Mouse (Mus musculus): ENCODE data around the gene Ccdc190. TPM values are rescaled to one million over a fixed set of nuclear protein-coding genes. Genes with fewer than 3 reads are reported as not detected.

Gene Ccdc190
- total RNA-seq, 2 experiments from 2014 or later: 16.0 to 16.6 TPM

GRCm38 (mm10) chr1:169927753-169928369, 587 bp upstream of the Ccdc190 start:
- DNase-seq (ENCODE audit: low spot score in 2 of 2): no peak
- intact Hi-C loops (cut with DNase I): no loop called here

GRCm38 (mm10) chr1:169931698-169932097, 3.2 kb downstream of the Ccdc190 start:
- no peak for DNase-seq (ENCODE audit: low spot score in 2 of 2)
- intact Hi-C loops (cut with DNase I): loop anchor here (5.0 kb wide), 1 partner anchor 399 kb away; the partner anchor contains the start of gene Nuf2

- no peak for DNase-seq (ENCODE audit: low spot score in 2 of 2)
- intact Hi-C loops (cut with DNase I): loop anchor here (5.0 kb wide), 1 partner anchor 400 kb away; the partner anchor contains the start of gene Nuf2
These were observed 3.8 kb downstream of the Ccdc190 start for GRCm38 (mm10) chr1:169932122-169932746.

GRCm38 (mm10) chr1:169934005-169934725, 5.7 kb downstream of the Ccdc190 start:
- DNase-seq (ENCODE audit: low spot score in 2 of 2): peak; percentile 39 to 51
- intact Hi-C loops (cut with DNase I): loop anchor here (5.0 kb wide), 1 partner anchor 402 kb away; the partner anchor contains the start of gene Nuf2

- intact Hi-C loops (cut with DNase I): no loop called here
- DNase-seq (ENCODE audit: low spot score in 2 of 2): no peak
These were observed 10.9 kb downstream of the Ccdc190 start for GRCm38 (mm10) chr1:169939345-169939744.

GRCm38 (mm10) chr1:169946004-169946403, 17.6 kb downstream of the Ccdc190 start:
- no peak for DNase-seq (ENCODE audit: low spot score in 2 of 2)
- intact Hi-C loops (cut with DNase I): loop anchor here (5.0 kb wide), 1 partner anchor 191 kb away; no protein-coding TSS in a partner anchor

GRCm38 (mm10) chr1:169947654-169948053, 19.2 kb downstream of the Ccdc190 start:
- intact Hi-C loops (cut with DNase I): loop anchor here (5.0 kb wide), 1 partner anchor 190 kb away; no protein-coding TSS in a partner anchor
- no peak for DNase-seq (ENCODE audit: low spot score in 2 of 2)

GRCm38 (mm10) chr1:169948280-169948679, 19.8 kb downstream of the Ccdc190 start:
- intact Hi-C loops (cut with DNase I): loop anchor here (5.0 kb wide), 1 partner anchor 189 kb away; no protein-coding TSS in a partner anchor
- no peak for DNase-seq (ENCODE audit: low spot score in 2 of 2)

- intact Hi-C loops (cut with DNase I): loop anchor here (5.0 kb wide), 1 partner anchor 188 kb away; no protein-coding TSS in a partner anchor
These were observed 20.4 kb downstream of the Ccdc190 start for GRCm38 (mm10) chr1:169948866-169949265.

GRCm38 (mm10) chr1:169949981-169950380, 21.5 kb downstream of the Ccdc190 start:
- DNase-seq (ENCODE audit: low spot score in 2 of 2): no peak
- intact Hi-C loops (cut with DNase I): loop anchor here (5.0 kb wide), 1 partner anchor 187 kb away; no protein-coding TSS in a partner anchor

More at GRCm38 (mm10) chr1:169948866-169949265, 20.4 kb downstream of the Ccdc190 start:
- DNase-seq (ENCODE audit: low spot score in 2 of 2): no peak

- intact Hi-C loops (cut with DNase I): no loop called here
- no peak for DNase-seq (ENCODE audit: low spot score in 2 of 2)
These were observed 22.2 kb downstream of the Ccdc190 start for GRCm38 (mm10) chr1:169950651-169951050.

- intact Hi-C loops (cut with DNase I): no loop called here
- no peak for DNase-seq (ENCODE audit: low spot score in 2 of 2)
These were observed 23.1 kb downstream of the Ccdc190 start for GRCm38 (mm10) chr1:169951561-169951960.

- no peak for DNase-seq (ENCODE audit: low spot score in 2 of 2)
- intact Hi-C loops (cut with DNase I): no loop called here
These were observed 24.2 kb downstream of the Ccdc190 start for GRCm38 (mm10) chr1:169952636-169953035.

- DNase-seq (ENCODE audit: low spot score in 2 of 2): no peak
- intact Hi-C loops (cut with DNase I): no loop called here
These were observed 24.7 kb downstream of the Ccdc190 start for GRCm38 (mm10) chr1:169953106-169953505.

- peak; percentile 98 to 99 for DNase-seq (ENCODE audit: low spot score in 2 of 2)
- intact Hi-C loops (cut with DNase I): loop anchor here (2.0 kb wide), 1 partner anchor 168 kb away; no protein-coding TSS in a partner anchor
These were observed 40.5 kb downstream of the Ccdc190 start, which contains the start of gene Hsd17b7 for GRCm38 (mm10) chr1:169968792-169969515. Hsd17b7 (minus strand) TSS chr1:169969241.

GRCm38 (mm10) chr1:169969516-169969886, 41.1 kb downstream of the Ccdc190 start:
- DNase-seq (ENCODE audit: low spot score in 2 of 2): no peak
- intact Hi-C loops (cut with DNase I): loop anchor here (2.0 kb wide), 1 partner anchor 167 kb away; no protein-coding TSS in a partner anchor

GRCm38 (mm10) chr1:169970936-169971335, 42.5 kb downstream of the Ccdc190 start:
- no peak for DNase-seq (ENCODE audit: low spot score in 2 of 2)
- intact Hi-C loops (cut with DNase I): no loop called here

- intact Hi-C loops (cut with DNase I): no loop called here
These were observed 43.5 kb downstream of the Ccdc190 start for GRCm38 (mm10) chr1:169971998-169972397.

GRCm38 (mm10) chr1:169977621-169978020, 49.2 kb downstream of the Ccdc190 start:
- DNase-seq (ENCODE audit: low spot score in 2 of 2): no peak
- intact Hi-C loops (cut with DNase I): no loop called here

More at GRCm38 (mm10) chr1:169971998-169972397, 43.5 kb downstream of the Ccdc190 start:
- no peak for DNase-seq (ENCODE audit: low spot score in 2 of 2)

Data from left cerebral cortex, postnatal 36 days (tissue).